Mouse (Mus musculus): ENCODE measurements around the gene Frk.
"Not testable (repeated sequence)": the region's sequence is repeated elsewhere in the genome, so short reads cannot be mapped to it uniquely, and the experiment has no call there.

Frk gene

GRCm38 (mm10) chr10:34483297-34484013, at the start of gene Frk:
Gene Frk, plus strand, starts transcription at chr10:34483399.
- DNase-seq (ENCODE audit: low read depth): no peak

GRCm38 (mm10) chr10:34434191-34434590, 49.0 kb upstream of the Frk start:
- not testable (repeated sequence) for DNase-seq (ENCODE audit: low read depth)

GRCm38 (mm10) chr10:34449469-34449868, 33.7 kb upstream of the Frk start:
- no peak for DNase-seq (ENCODE audit: low read depth)

GRCm38 (mm10) chr10:34461451-34461850, 21.7 kb upstream of the Frk start:
- no peak for DNase-seq (ENCODE audit: low read depth)

GRCm38 (mm10) chr10:34464321-34464720, 18.9 kb upstream of the Frk start:
- no peak for DNase-seq (ENCODE audit: low read depth)

GRCm38 (mm10) chr10:34469037-34469436, 14.2 kb upstream of the Frk start:
- DNase-seq (ENCODE audit: low read depth): peak; percentile 10

GRCm38 (mm10) chr10:34479942-34480455, 3.2 kb upstream of the Frk start:
- DNase-seq (ENCODE audit: low read depth): no peak

- DNase-seq (ENCODE audit: low read depth): no peak
Observed at GRCm38 (mm10) chr10:34484014-34484411, 814 bp downstream of the Frk start.

- no peak for DNase-seq (ENCODE audit: low read depth)
Observed at GRCm38 (mm10) chr10:34485079-34485478, 1.9 kb downstream of the Frk start.

- DNase-seq (ENCODE audit: low read depth): no peak
Observed at GRCm38 (mm10) chr10:34507807-34508206, 24.6 kb downstream of the Frk start.

GRCm38 (mm10) chr10:34508593-34508992, 25.4 kb downstream of the Frk start:
- no peak for DNase-seq (ENCODE audit: low read depth)

GRCm38 (mm10) chr10:34509256-34509655, 26.1 kb downstream of the Frk start:
- no peak for DNase-seq (ENCODE audit: low read depth)

GRCm38 (mm10) chr10:34511192-34511591, 28.0 kb downstream of the Frk start:
- DNase-seq (ENCODE audit: low read depth): no peak

- DNase-seq (ENCODE audit: low read depth): no peak
Observed at GRCm38 (mm10) chr10:34512551-34512950, 29.4 kb downstream of the Frk start.

GRCm38 (mm10) chr10:34525598-34525997, 42.4 kb downstream of the Frk start:
- DNase-seq (ENCODE audit: low read depth): no peak

GRCm38 (mm10) chr10:34531766-34532165, 48.6 kb downstream of the Frk start:
- DNase-seq (ENCODE audit: low read depth): no peak

- no peak for DNase-seq (ENCODE audit: low read depth)
Observed at GRCm38 (mm10) chr10:34532507-34532906, 49.3 kb downstream of the Frk start.

- DNase-seq (ENCODE audit: low read depth): no peak
Observed at GRCm38 (mm10) chr10:34540687-34541086, 57.5 kb downstream of the Frk start.

- DNase-seq (ENCODE audit: low read depth): no peak
Observed at GRCm38 (mm10) chr10:34541717-34542490, 58.7 kb downstream of the Frk start.

- DNase-seq (ENCODE audit: low read depth): no peak
Observed at GRCm38 (mm10) chr10:34550612-34551011, 67.4 kb downstream of the Frk start.

- no peak for DNase-seq (ENCODE audit: low read depth)
Observed at GRCm38 (mm10) chr10:34551636-34552035, 68.4 kb downstream of the Frk start.

- DNase-seq (ENCODE audit: low read depth): no peak
Observed at GRCm38 (mm10) chr10:34563518-34564176, 80.4 kb downstream of the Frk start.

GRCm38 (mm10) chr10:34615474-34615873, 132.3 kb downstream of the Frk start:
- DNase-seq (ENCODE audit: low read depth): no peak

Measured in c-Kit-positive CD71-positive TER-119-negative erythroid progenitor cells, embryonic 14.5 days (primary cell).